Comparison of ENCODE assay signal across 10 mouse cellular contexts in genomic region chr15:85673506-85673905, GRCm38 (mm10).
DNase-seq lines count a peak whose midpoint lies in the region; ATAC-seq and TF ChIP-seq lines count a peak whose summit lies in the region.
"Had no signal": no experiment of that assay in that cellular context is flagged by ENCODE, and none has a peak within 500 bp of the region (broad histone marks: within the 10 kb centered on the region; RNA-seq: fewer than 3 reads in every experiment).

No protein-coding gene starts in this region.

- 80% methylated on average over 9 of the region's 9 CpGs for WGBS in heart, embryonic 13.5 days
- 83% methylated on average over 9 of the region's 9 CpGs for WGBS in midbrain, embryonic 11.5 days
- 86% methylated on average over 9 of the region's 9 CpGs for WGBS in midbrain, embryonic 10.5 days
- WGBS in hindbrain, embryonic 15.5 days, result 38% methylated on average over 9 of the region's 9 CpGs
- 12% methylated on average over 9 of the region's 9 CpGs for WGBS in small intestine, adult 2 months

- no peak for TF ChIP-seq POLR2A in small intestine, adult 2 months (IDR thresholded peaks at IDR 0.05; ENCODE audit: low read depth, low read length)

- peak overlapping the region; percentile 90 for H3K4me2 ChIP-seq in heart, embryonic 13.5 days
- no peak overlapping the region for H3K4me2 ChIP-seq in midbrain, embryonic 11.5 days
- H3K4me2 ChIP-seq in hindbrain, embryonic 15.5 days, result peak overlapping the region; percentile 77
- H3K4me2 ChIP-seq: liver, embryonic 15.5 days had no signal

- H3K27me3 ChIP-seq in heart, embryonic 13.5 days (replicated peaks), result peaks cover 58% of the 10 kb centered on the region
- peaks cover 97% of the 10 kb centered on the region for H3K27me3 ChIP-seq in midbrain, embryonic 11.5 days (ENCODE audit: control insufficient read depth, insufficient read depth, low read length)
- peaks cover 100% of the 10 kb centered on the region for H3K27me3 ChIP-seq in midbrain, embryonic 10.5 days (ENCODE audit: low read depth, poor library complexity, severe bottlenecking)
- H3K27me3 ChIP-seq in hindbrain, embryonic 15.5 days, result no peaks in the 10 kb centered on the region
- H3K27me3 ChIP-seq in small intestine, adult 2 months (ENCODE audit: control insufficient read depth, insufficient read depth, low read length), result no peaks in the 10 kb centered on the region

- peak overlapping the region; percentile 89 for H3K4me3 ChIP-seq in heart, embryonic 13.5 days
- H3K4me3 ChIP-seq in midbrain, embryonic 11.5 days (ENCODE audit: low read depth, low read length), result no peak overlapping the region
- no peak overlapping the region for H3K4me3 ChIP-seq in midbrain, embryonic 10.5 days
- peak overlapping the region; percentile 82 for H3K4me3 ChIP-seq in hindbrain, embryonic 15.5 days
- H3K4me3 ChIP-seq in small intestine, adult 2 months (ENCODE audit: low read depth, low read length), result peak overlapping the region; percentile 70
- H3K4me3 ChIP-seq: liver, embryonic 15.5 days had no signal

- peaks cover 24% of the 10 kb centered on the region for H3K36me3 ChIP-seq in heart, embryonic 13.5 days
- no peaks in the 10 kb centered on the region for H3K36me3 ChIP-seq in midbrain, embryonic 11.5 days (ENCODE audit: control insufficient read depth, insufficient read depth, low read length)
- H3K36me3 ChIP-seq in midbrain, embryonic 10.5 days, result no peaks in the 10 kb centered on the region
- H3K36me3 ChIP-seq in hindbrain, embryonic 15.5 days, result no peaks in the 10 kb centered on the region
- peaks cover 13% of the 10 kb centered on the region for H3K36me3 ChIP-seq in small intestine, adult 2 months (ENCODE audit: control insufficient read depth, insufficient read depth, low read length)
- H3K36me3 ChIP-seq: liver, embryonic 15.5 days had no signal

- DNase-seq in heart, postnatal 10 days, result no peak
- DNase-seq in midbrain, embryonic 11.5 days (ENCODE audit: low spot score, missing footprints), result peak; percentile 88
- no peak for DNase-seq in midbrain, embryonic 10.5 days (ENCODE audit: low spot score)
- DNase-seq in urinary bladder, postnatal 4 days (ENCODE audit: low spot score in 2 of 2), result no peak
- DNase-seq in cerebellum, postnatal 4 days (ENCODE audit: low spot score in 2 of 2), result no peak
- DNase-seq: cerebellum, adult 8-10 months had no signal

- H3K9me3 ChIP-seq in heart, embryonic 13.5 days, result no peaks in the 10 kb centered on the region
- no peaks in the 10 kb centered on the region for H3K9me3 ChIP-seq in midbrain, embryonic 11.5 days (ENCODE audit: control insufficient read depth, low read length)
- H3K9me3 ChIP-seq in midbrain, embryonic 10.5 days (replicated peaks), result no peaks in the 10 kb centered on the region
- no peaks in the 10 kb centered on the region for H3K9me3 ChIP-seq in hindbrain, embryonic 15.5 days
- H3K9me3 ChIP-seq: liver, embryonic 15.5 days had no signal

- intact Hi-C loops in heart, postnatal 10 days (cut with DNase I), result no loop called here

- H3K27ac ChIP-seq in heart, embryonic 13.5 days (replicated peaks), result no peak overlapping the region
- H3K27ac ChIP-seq in midbrain, embryonic 11.5 days (ENCODE audit: low read depth, low read length), result no peak overlapping the region
- H3K27ac ChIP-seq in midbrain, embryonic 10.5 days (replicated peaks), result no peak overlapping the region
- H3K27ac ChIP-seq in hindbrain, embryonic 15.5 days (replicated peaks), result peak overlapping the region; percentile 57
- peak overlapping the region; percentile 54 for H3K27ac ChIP-seq in small intestine, adult 2 months (ENCODE audit: insufficient read depth, low read depth, low read length)
- H3K27ac ChIP-seq: liver, embryonic 15.5 days had no signal

- ATAC-seq in heart, embryonic 13.5 days (ENCODE audit: extremely low read depth, insufficient number of reproducible peaks, low FRiP score, low TSS enrichment), result no peak
- no peak for ATAC-seq in midbrain, embryonic 11.5 days (ENCODE audit: low FRiP score)
- no peak for ATAC-seq in hindbrain, embryonic 15.5 days (ENCODE audit: low FRiP score, low read depth)

- peak overlapping the region; percentile 58 for H3K9ac ChIP-seq in heart, embryonic 13.5 days
- H3K9ac ChIP-seq in midbrain, embryonic 11.5 days (ENCODE audit: low read length), result no peak overlapping the region
- peak overlapping the region; percentile 49 for H3K9ac ChIP-seq in hindbrain, embryonic 15.5 days
- H3K9ac ChIP-seq: liver, embryonic 15.5 days had no signal

- TF ChIP-seq CTCF in small intestine, adult 2 months (IDR thresholded peaks at IDR 0.05; ENCODE audit: extremely low read depth, insufficient read length, insufficient replicate concordance, low read depth, low read length), result no peak

- peaks cover 51% of the 10 kb centered on the region for H3K4me1 ChIP-seq in heart, embryonic 13.5 days
- peaks cover 13% of the 10 kb centered on the region for H3K4me1 ChIP-seq in midbrain, embryonic 11.5 days (ENCODE audit: control insufficient read depth, insufficient read depth, low read length)
- peaks cover 19% of the 10 kb centered on the region for H3K4me1 ChIP-seq in midbrain, embryonic 10.5 days
- peaks cover 65% of the 10 kb centered on the region for H3K4me1 ChIP-seq in hindbrain, embryonic 15.5 days (replicated peaks)
- H3K4me1 ChIP-seq in small intestine, adult 2 months (ENCODE audit: control insufficient read depth, insufficient read depth, insufficient read length, low read length), result peaks cover 25% of the 10 kb centered on the region
- H3K4me1 ChIP-seq: liver, embryonic 15.5 days had no signal

Comparison
In these comparisons a context has a peak if more than half of its experiments do, and no peak if none do; other contexts are left out.
1. H3K27ac ChIP-seq: peak in hindbrain, embryonic 15.5 days (single experiment) and small intestine, adult 2 months (single experiment); none in heart, embryonic 13.5 days (single experiment), midbrain, embryonic 11.5 days (single experiment) and midbrain, embryonic 10.5 days (single experiment).
2. H3K4me3 ChIP-seq: peak in heart, embryonic 13.5 days (single experiment), hindbrain, embryonic 15.5 days (single experiment) and small intestine, adult 2 months (single experiment); none in midbrain, embryonic 11.5 days (single experiment) and midbrain, embryonic 10.5 days (single experiment).